8 mouse cellular contexts compared by ENCODE assay signal in the genomic region with DNA sequence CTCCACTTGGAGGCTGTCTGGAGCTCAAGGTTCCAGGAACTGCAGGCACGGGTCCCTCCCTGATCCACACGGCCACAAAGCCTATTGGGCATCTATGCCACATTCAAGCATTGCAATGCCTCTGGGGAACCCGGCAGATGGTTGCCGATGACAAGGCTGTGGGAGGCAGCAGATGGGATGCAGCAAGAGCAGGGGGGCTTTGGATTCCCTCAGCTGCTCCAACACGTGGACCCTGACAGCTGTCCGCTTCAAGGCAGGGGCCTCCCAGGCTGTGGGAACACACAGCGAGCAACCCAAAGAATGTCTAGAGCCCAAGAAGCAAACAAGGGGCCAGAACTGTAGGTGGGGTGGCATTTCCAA.
DNase-seq lines count a peak whose midpoint lies in the region; ATAC-seq lines count a peak whose summit lies in the region.

No protein-coding gene starts in this region.

- DNase-seq in cerebellum, postnatal 10 days = peak; percentile 78 to 88
- DNase-seq in cerebellum, adult 11-12 months = no peak
- DNase-seq in hindbrain, embryonic 10.5 days (ENCODE audit: low spot score) = peak; percentile 75
- DNase-seq in left cerebral cortex, postnatal 14 days (ENCODE audit: low spot score in 2 of 2) = peak; percentile 78 to 81
- peak; percentile 56 for DNase-seq in retina, postnatal 7 days (ENCODE audit: low read depth, low spot score)
- no peak for DNase-seq in urinary bladder, adult 18-20 months (ENCODE audit: low spot score in 2 of 2)
- DNase-seq in T-cell, adult 2 months (ENCODE audit: low spot score) = no peak

- no peaks in the 10 kb centered on the region for H3K36me3 ChIP-seq in hindbrain, embryonic 10.5 days

- peak overlapping the region; percentile 84 for H3K27ac ChIP-seq in hindbrain, embryonic 10.5 days

- peaks cover 80% of the 10 kb centered on the region for H3K4me1 ChIP-seq in hindbrain, embryonic 10.5 days (replicated peaks)

- no peak overlapping the region for H3K4me3 ChIP-seq in hindbrain, embryonic 10.5 days

- ATAC-seq in erythroblast, adult 5-6 weeks (replicated peaks; ENCODE audit: low FRiP score, poor library complexity, severe bottlenecking) = no peak

- intact Hi-C loops in left cerebral cortex, postnatal 14 days (cut with DNase I) = no loop called here

- 57% methylated on average over 7 of the region's 7 CpGs for WGBS in hindbrain, embryonic 10.5 days

- no peaks in the 10 kb centered on the region for H3K9me3 ChIP-seq in hindbrain, embryonic 10.5 days

- no peaks in the 10 kb centered on the region for H3K27me3 ChIP-seq in hindbrain, embryonic 10.5 days (ENCODE audit: insufficient read depth, poor library complexity, severe bottlenecking)

Comparison
In these comparisons a context has a peak if more than half of its experiments do, and no peak if none do; other contexts are left out.
1. DNase-seq: peak in cerebellum, postnatal 10 days (2 of 2), hindbrain, embryonic 10.5 days (single experiment), left cerebral cortex, postnatal 14 days (2 of 2) and retina, postnatal 7 days (single experiment); none in cerebellum, adult 11-12 months (single experiment), urinary bladder, adult 18-20 months (0 of 2) and T-cell, adult 2 months (single experiment).